Mouse (Mus musculus) myocyte (in vitro differentiated cells): ENCODE data around the gene T2.

ENCODE experiments used
- POLR2AphosphoS2 ChIP-seq: IDR thresholded peaks from one replicate; pipeline ENCODE4 v1.6.1; 2011; ENCODE audit warnings: low read depth, control low read depth; ENCODE audit not compliant: insufficient read length
- TCF12 ChIP-seq: IDR thresholded peaks from one replicate; pipeline ENCODE4 v1.6.1; 2011; ENCODE audit warnings: mild to moderate bottlenecking, control low read depth; ENCODE audit not compliant: poor library complexity, insufficient read depth, severe bottlenecking

- no peak for TF ChIP-seq POLR2AphosphoS2
- TF ChIP-seq TCF12 = no peak
These were observed 25.2 kb upstream of the T2 start for GRCm38 (mm10) chr17:8330602-8331001.
